Mouse (Mus musculus): ENCODE measurements at regions not wholly inside any gene's neighbourhood (a gene's known extent, or its start where the extent isn't known, plus 50 kb on each side); places are given as distances from the start of the nearest gene placed in this dataset.

- 73% methylated on average over 7 of the region's 7 CpGs for WGBS
- H3K36me3 ChIP-seq (ENCODE audit: insufficient read depth, low read length), result no peaks in the 10 kb centered on the region
- H3K4me2 ChIP-seq (ENCODE audit: low read depth, low read length, poor library complexity, severe bottlenecking), result no peak overlapping the region
- ATAC-seq (ENCODE audit: low FRiP score) (no peak), DNase-seq (ENCODE audit: low spot score) (peak; percentile 1)
- H3K27me3 ChIP-seq (ENCODE audit: insufficient read depth, low read length), result no peaks in the 10 kb centered on the region
- no peaks in the 10 kb centered on the region for H3K9me3 ChIP-seq (ENCODE audit: low read length)
- no peak for TF ChIP-seq CTCF (IDR thresholded peaks at IDR 0.05)
- H3K27ac ChIP-seq (ENCODE audit: low read depth, low read length), result no peak overlapping the region
- no peak overlapping the region for H3K4me3 ChIP-seq (ENCODE audit: low read depth, low read length)
- H3K9ac ChIP-seq (replicated peaks; ENCODE audit: low read length, poor library complexity, severe bottlenecking), result no peak overlapping the region
- H3K4me1 ChIP-seq (ENCODE audit: insufficient read depth, low read length), result no peaks in the 10 kb centered on the region
Observed at GRCm38 (mm10) chrX:51294797-51295506, 88.6 kb upstream of the Mbnl3 start.

DNA sequence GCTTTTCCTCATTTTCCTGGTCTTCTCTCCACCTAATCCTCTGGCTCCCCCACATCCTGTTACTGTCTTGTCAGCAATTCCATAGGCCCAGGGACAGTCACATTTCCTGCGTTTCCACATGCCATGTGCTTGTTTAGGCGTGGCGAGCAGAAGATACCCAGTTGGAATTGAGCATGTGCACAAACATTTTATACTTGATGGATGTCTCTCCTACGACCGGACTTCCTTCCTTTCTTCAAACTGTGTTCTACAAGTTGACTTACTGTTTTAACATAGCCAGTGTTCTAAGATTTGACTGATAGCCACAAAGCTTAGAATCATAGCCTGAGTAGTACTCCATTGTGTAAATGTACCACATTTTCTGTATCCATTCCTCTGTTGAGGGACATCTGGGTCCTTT, 86.0 kb upstream of the Mbnl3 start:
- no peak overlapping the region for H3K4me2 ChIP-seq (ENCODE audit: low read depth, low read length, poor library complexity, severe bottlenecking)
- no peaks in the 10 kb centered on the region for H3K4me1 ChIP-seq (ENCODE audit: insufficient read depth, low read length)
- no peak for DNase-seq (ENCODE audit: low spot score)
- H3K9me3 ChIP-seq (ENCODE audit: low read length), result no peaks in the 10 kb centered on the region
- no peak for ATAC-seq (ENCODE audit: low FRiP score)
- WGBS, result 90% methylated on average over 5 of the region's 5 CpGs
- no peak overlapping the region for H3K27ac ChIP-seq (ENCODE audit: low read depth, low read length)
- H3K27me3 ChIP-seq (ENCODE audit: insufficient read depth, low read length), result no peaks in the 10 kb centered on the region
- H3K36me3 ChIP-seq (ENCODE audit: insufficient read depth, low read length), result no peaks in the 10 kb centered on the region
- H3K9ac ChIP-seq (replicated peaks; ENCODE audit: low read length, poor library complexity, severe bottlenecking), result no peak overlapping the region
- no peak overlapping the region for H3K4me3 ChIP-seq (ENCODE audit: low read depth, low read length)
- TF ChIP-seq CTCF (IDR thresholded peaks at IDR 0.05), result no peak

GRCm38 (mm10) chrX:51278270-51278669, 71.9 kb upstream of the Mbnl3 start:
- Histone ChIP-seq H3K9ac (replicated peaks; ENCODE audit: low read length, poor library complexity, severe bottlenecking) (no peak overlapping the region), H3K9me3 (ENCODE audit: low read length) (no peaks in the 10 kb centered on the region), H3K4me2 (ENCODE audit: low read depth, low read length, poor library complexity, severe bottlenecking) (no peak overlapping the region), H3K4me3 (ENCODE audit: low read depth, low read length) (no peak overlapping the region), H3K4me1 (ENCODE audit: insufficient read depth, low read length) (no peaks in the 10 kb centered on the region), H3K27me3 (ENCODE audit: insufficient read depth, low read length) (no peaks in the 10 kb centered on the region), H3K27ac (ENCODE audit: low read depth, low read length) (no peak overlapping the region), H3K36me3 (ENCODE audit: insufficient read depth, low read length) (no peaks in the 10 kb centered on the region)
- ATAC-seq (ENCODE audit: low FRiP score), result no peak
- peak; percentile 33 for DNase-seq (ENCODE audit: low spot score)
- no peak for TF ChIP-seq CTCF (IDR thresholded peaks at IDR 0.05)

DNA sequence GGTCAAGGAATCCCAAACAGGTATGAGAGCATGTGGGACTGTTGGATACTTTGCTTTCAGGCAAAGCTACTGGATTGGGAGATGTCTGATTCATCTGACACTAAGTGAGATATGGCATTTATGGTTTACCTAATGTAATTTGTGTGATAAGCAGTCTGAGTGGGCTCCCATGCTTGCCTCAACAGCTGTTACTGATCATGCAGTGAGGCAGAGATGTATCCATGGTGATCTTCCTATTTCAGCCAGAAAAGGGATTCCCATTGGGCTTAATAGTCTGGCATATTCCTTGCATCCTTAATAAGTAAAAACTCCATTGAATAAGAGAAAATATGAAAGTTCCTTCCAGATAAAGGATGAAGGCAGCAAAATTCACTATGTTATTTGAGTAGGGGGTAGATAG, 58.4 kb upstream of the Mbnl3 start:
- Histone ChIP-seq H3K27me3 (ENCODE audit: insufficient read depth, low read length) (no peaks in the 10 kb centered on the region), H3K9me3 (ENCODE audit: low read length) (no peaks in the 10 kb centered on the region), H3K27ac (ENCODE audit: low read depth, low read length) (no peak overlapping the region), H3K9ac (replicated peaks; ENCODE audit: low read length, poor library complexity, severe bottlenecking) (no peak overlapping the region), H3K4me1 (ENCODE audit: insufficient read depth, low read length) (no peaks in the 10 kb centered on the region), H3K4me2 (ENCODE audit: low read depth, low read length, poor library complexity, severe bottlenecking) (no peak overlapping the region), H3K36me3 (ENCODE audit: insufficient read depth, low read length) (no peaks in the 10 kb centered on the region), H3K4me3 (ENCODE audit: low read depth, low read length) (no peak overlapping the region)
- peak; percentile 40 for DNase-seq (ENCODE audit: low spot score)
- no peak for ATAC-seq (ENCODE audit: low FRiP score)
- no peak for TF ChIP-seq CTCF (IDR thresholded peaks at IDR 0.05)

Data from midbrain, postnatal 0 days (tissue).